Mouse (Mus musculus): ENCODE data around the gene P3h4. TPM values are rescaled to one million over a fixed set of nuclear protein-coding genes. Genes with fewer than 3 reads are reported as not detected.

Gene P3h4
- polyA plus RNA-seq, 1 experiment from 2014 or later, result 17.2 TPM

GRCm38 (mm10) chr11:100411736-100412135, 2.9 kb downstream of the P3h4 start:
- no peak overlapping the region for H3K9ac ChIP-seq (ENCODE audit: low read depth, low read length)
- peak overlapping the region; percentile 46; the same call in 1 of the 2 replicates for H3K27ac ChIP-seq (ENCODE audit: low read depth, low read length)
- H3K36me3 ChIP-seq (ENCODE audit: control insufficient read depth, insufficient read depth), result peaks cover 10% of the 10 kb centered on the region
- peak overlapping the region; percentile 35 for H3K4me2 ChIP-seq (replicated peaks; ENCODE audit: low read depth)
- H3K4me1 ChIP-seq (replicated peaks; ENCODE audit: control insufficient read depth, insufficient read depth, low read length), result peaks cover 6% of the 10 kb centered on the region; the same call in 1 of the 2 replicates
- ATAC-seq, result peak; percentile 44; the same call in 1 of the 2 replicates
- no peaks in the 10 kb centered on the region for H3K9me3 ChIP-seq (ENCODE audit: control insufficient read depth)
- TF ChIP-seq CTCF (IDR thresholded peaks at IDR 0.05; ENCODE audit: low read depth), result no peak
- H3K4me3 ChIP-seq (ENCODE audit: low read depth, low read length), result no peak overlapping the region
- WGBS, result 27% methylated on average over 11 of the region's 11 CpGs
- no peaks in the 10 kb centered on the region for H3K27me3 ChIP-seq (replicated peaks; ENCODE audit: control insufficient read depth, insufficient read depth, low read length)

GRCm38 (mm10) chr11:100409686-100410085, 5.0 kb downstream of the P3h4 start:
- no peak overlapping the region for H3K27ac ChIP-seq (ENCODE audit: low read depth, low read length)
- no peak for ATAC-seq
- TF ChIP-seq CTCF (IDR thresholded peaks at IDR 0.05; ENCODE audit: low read depth), result no peak
- H3K36me3 ChIP-seq (ENCODE audit: control insufficient read depth, insufficient read depth), result peaks cover 10% of the 10 kb centered on the region
- H3K4me2 ChIP-seq (replicated peaks; ENCODE audit: low read depth), result no peak overlapping the region
- H3K4me1 ChIP-seq (replicated peaks; ENCODE audit: control insufficient read depth, insufficient read depth, low read length), result peaks cover 6% of the 10 kb centered on the region; the same call in 1 of the 2 replicates
- no peak overlapping the region for H3K9ac ChIP-seq (ENCODE audit: low read depth, low read length)
- no peak overlapping the region for H3K4me3 ChIP-seq (ENCODE audit: low read depth, low read length)
- no peaks in the 10 kb centered on the region for H3K9me3 ChIP-seq (ENCODE audit: control insufficient read depth)
- WGBS, result 78% methylated on average over 3 of the region's 3 CpGs
- H3K27me3 ChIP-seq (replicated peaks; ENCODE audit: control insufficient read depth, insufficient read depth, low read length), result no peaks in the 10 kb centered on the region

- 94% methylated on average over 12 of the region's 12 CpGs for WGBS
- no peak overlapping the region for H3K4me3 ChIP-seq (ENCODE audit: low read depth, low read length)
- H3K4me2 ChIP-seq (replicated peaks; ENCODE audit: low read depth), result no peak overlapping the region
- no peak for ATAC-seq
- peaks cover 10% of the 10 kb centered on the region for H3K36me3 ChIP-seq (ENCODE audit: control insufficient read depth, insufficient read depth)
- H3K27ac ChIP-seq (ENCODE audit: low read depth, low read length), result no peak overlapping the region
- no peak overlapping the region for H3K9ac ChIP-seq (ENCODE audit: low read depth, low read length)
- no peak for TF ChIP-seq CTCF (IDR thresholded peaks at IDR 0.05; ENCODE audit: low read depth)
- H3K27me3 ChIP-seq (replicated peaks; ENCODE audit: control insufficient read depth, insufficient read depth, low read length), result no peaks in the 10 kb centered on the region
- H3K4me1 ChIP-seq (replicated peaks; ENCODE audit: control insufficient read depth, insufficient read depth, low read length), result peaks cover 6% of the 10 kb centered on the region; the same call in 1 of the 2 replicates
- H3K9me3 ChIP-seq (ENCODE audit: control insufficient read depth), result no peaks in the 10 kb centered on the region
These were observed 5.7 kb downstream of the P3h4 start for GRCm38 (mm10) chr11:100408835-100409462.

GRCm38 (mm10) chr11:100408076-100408834, 6.4 kb downstream of the P3h4 start:
- ATAC-seq, result peak; percentile 50
- H3K9me3 ChIP-seq (ENCODE audit: control insufficient read depth), result no peaks in the 10 kb centered on the region
- H3K27ac ChIP-seq (ENCODE audit: low read depth, low read length), result no peak overlapping the region

GRCm38 (mm10) chr11:100406995-100407705, 7.5 kb downstream of the P3h4 start:
- H3K27ac ChIP-seq (ENCODE audit: low read depth, low read length), result no peak overlapping the region
- H3K4me2 ChIP-seq (replicated peaks; ENCODE audit: low read depth), result no peak overlapping the region
- H3K27me3 ChIP-seq (replicated peaks; ENCODE audit: control insufficient read depth, insufficient read depth, low read length), result no peaks in the 10 kb centered on the region
- H3K36me3 ChIP-seq (ENCODE audit: control insufficient read depth, insufficient read depth), result peaks cover 10% of the 10 kb centered on the region
- no peak for ATAC-seq
- no peak for TF ChIP-seq CTCF (IDR thresholded peaks at IDR 0.05; ENCODE audit: low read depth)
- 89% methylated on average over 5 of the region's 5 CpGs for WGBS
- H3K4me3 ChIP-seq (ENCODE audit: low read depth, low read length), result no peak overlapping the region
- no peaks in the 10 kb centered on the region for H3K9me3 ChIP-seq (ENCODE audit: control insufficient read depth)
- peaks cover 11% of the 10 kb centered on the region; the same call in 1 of the 2 replicates for H3K4me1 ChIP-seq (replicated peaks; ENCODE audit: control insufficient read depth, insufficient read depth, low read length)
- no peak overlapping the region for H3K9ac ChIP-seq (ENCODE audit: low read depth, low read length)

More at GRCm38 (mm10) chr11:100408076-100408834, 6.4 kb downstream of the P3h4 start:
- Histone ChIP-seq H3K4me2 (replicated peaks; ENCODE audit: low read depth) (no peak overlapping the region), H3K9ac (ENCODE audit: low read depth, low read length) (no peak overlapping the region), H3K36me3 (ENCODE audit: control insufficient read depth, insufficient read depth) (peaks cover 10% of the 10 kb centered on the region), H3K4me3 (ENCODE audit: low read depth, low read length) (no peak overlapping the region), H3K27me3 (replicated peaks; ENCODE audit: control insufficient read depth, insufficient read depth, low read length) (no peaks in the 10 kb centered on the region), H3K4me1 (replicated peaks; ENCODE audit: control insufficient read depth, insufficient read depth, low read length) (peaks cover 6% of the 10 kb centered on the region; the same call in 1 of the 2 replicates)
- peak; percentile 88 for TF ChIP-seq CTCF (IDR thresholded peaks at IDR 0.05; ENCODE audit: low read depth)
- 38% methylated on average over 10 of the region's 10 CpGs for WGBS

- Histone ChIP-seq H3K4me3 (ENCODE audit: low read depth, low read length) (no peak overlapping the region), H3K27ac (ENCODE audit: low read depth, low read length) (no peak overlapping the region), H3K9me3 (ENCODE audit: control insufficient read depth) (no peaks in the 10 kb centered on the region), H3K36me3 (ENCODE audit: control insufficient read depth, insufficient read depth) (peaks cover 10% of the 10 kb centered on the region), H3K27me3 (replicated peaks; ENCODE audit: control insufficient read depth, insufficient read depth, low read length) (no peaks in the 10 kb centered on the region), H3K4me1 (replicated peaks; ENCODE audit: control insufficient read depth, insufficient read depth, low read length) (peaks cover 12% of the 10 kb centered on the region; the same call in 1 of the 2 replicates), H3K9ac (ENCODE audit: low read depth, low read length) (no peak overlapping the region), H3K4me2 (replicated peaks; ENCODE audit: low read depth) (no peak overlapping the region)
- no peak for ATAC-seq
- no peak for TF ChIP-seq CTCF (IDR thresholded peaks at IDR 0.05; ENCODE audit: low read depth)
- 86% methylated on average over 8 of the region's 8 CpGs for WGBS
These were observed 8.4 kb downstream of the P3h4 start for GRCm38 (mm10) chr11:100406273-100406672.
